Mouse (Mus musculus) liver, embryonic 11.5 days (tissue): Measurements from ENCODE around the gene Mfsd1. TPM values are rescaled to one million over a fixed set of nuclear protein-coding genes. Genes with fewer than 3 reads are reported as not detected.
A peak's percentile ranks its signal among the peaks of the same experiment; 100 is the strongest.

ENCODE experiments used
- ATAC-seq: fragments of 200-750 bp; cut with Nextera tagmentation; replicated peaks from 2 replicates; pipeline ENCODE4 v1.8.0; 2017; ENCODE audit warnings: moderate number of reproducible peaks, mild to moderate bottlenecking, moderate TSS enrichment, moderate library complexity; ENCODE audit not compliant: low FRiP score
- DNase-seq: peaks from one replicate; pipeline ENCODE4 v3.0.0-alpha.2; 2017; ENCODE audit warnings: low spot score
- H3K27ac ChIP-seq: fragments of 300-500 bp; sonication (generic); 2 replicates; pipeline ENCODE4 v1.5.1; 2014; ENCODE audit warnings: mild to moderate bottlenecking, low read depth, low read length, control low read depth
- H3K27me3 ChIP-seq: fragments of 300-500 bp; sonication (generic); replicated peaks from 2 replicates; pipeline ENCODE4 v1.6.1; 2014; ENCODE audit warnings: low read length, mixed read lengths; ENCODE audit not compliant: control insufficient read depth, insufficient read depth
- H3K36me3 ChIP-seq: fragments of 300-500 bp; sonication (generic); 2 replicates; pipeline ENCODE4 v1.6.1; 2014; ENCODE audit warnings: mild to moderate bottlenecking, low read length, moderate library complexity, mixed read lengths; ENCODE audit not compliant: control insufficient read depth, insufficient read depth
- H3K4me1 ChIP-seq: fragments of 300-500 bp; sonication (generic); replicated peaks from 2 replicates; pipeline ENCODE4 v1.6.1; 2014; ENCODE audit warnings: low read length, mixed read lengths; ENCODE audit not compliant: control insufficient read depth, insufficient read depth
- H3K4me2 ChIP-seq: fragments of 300-500 bp; sonication (generic); 2 replicates; pipeline ENCODE4 v1.6.1; 2014; ENCODE audit warnings: mild to moderate bottlenecking, control low read depth, moderate library complexity
- H3K4me3 ChIP-seq: fragments of 300-500 bp; sonication (generic); 2 replicates; pipeline ENCODE4 v1.5.1; 2014; ENCODE audit warnings: low read depth, low read length, control low read depth
- H3K9ac ChIP-seq: fragments of 300-500 bp; sonication (generic); 2 replicates; pipeline ENCODE4 v1.6.1; 2014; ENCODE audit warnings: low read depth, low read length, control low read depth
- H3K9me3 ChIP-seq: fragments of 300-500 bp; sonication (generic); 2 replicates; pipeline ENCODE4 v1.6.1; 2016; ENCODE audit warnings: low read length, inconsistent platforms, mixed read lengths; ENCODE audit not compliant: control insufficient read depth
- WGBS: fragments of 180-500 bp; shearing (Covaris S2); extraction: QIAGEN DNeasy Blood & Tissue Kit; methylation state at CpG from one replicate; pipeline ENCODE4 v1.1.7; 2014; 5-methylcytosine and 5-hydroxymethylcytosine counted together
- polyA plus RNA-seq: library from polyadenylated mRNA; unstranded; fragments of >200 nt; fragmentation: Nextera tagmentation; extraction: Ambion mirVana; gene quantifications from 2 replicates; pipeline ENCODE4 v1.2.1, GENCODE M21; 2014

Gene Mfsd1
- polyA plus RNA-seq, 1 experiment from 2014 or later = 44.4 TPM

DNA sequence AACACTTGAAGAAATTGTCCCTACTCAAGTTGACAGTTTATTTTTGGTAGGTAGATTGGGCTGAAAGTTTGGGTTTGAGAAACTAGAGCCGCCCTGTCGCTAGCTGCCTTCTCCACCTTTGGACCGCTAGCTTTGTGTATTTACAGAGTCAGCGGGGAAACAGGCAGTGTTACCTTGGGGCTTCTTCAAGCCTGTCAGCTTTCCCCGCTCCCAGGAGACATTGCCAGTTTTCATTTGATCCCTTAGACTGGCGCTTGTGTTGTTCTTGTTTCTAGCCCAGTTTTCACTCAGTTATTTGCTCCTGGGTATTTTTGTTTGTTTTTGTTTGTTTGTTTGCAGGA is 1.3 kb downstream of the Mfsd1 start:
- no peak overlapping the region for H3K9ac ChIP-seq

DNA sequence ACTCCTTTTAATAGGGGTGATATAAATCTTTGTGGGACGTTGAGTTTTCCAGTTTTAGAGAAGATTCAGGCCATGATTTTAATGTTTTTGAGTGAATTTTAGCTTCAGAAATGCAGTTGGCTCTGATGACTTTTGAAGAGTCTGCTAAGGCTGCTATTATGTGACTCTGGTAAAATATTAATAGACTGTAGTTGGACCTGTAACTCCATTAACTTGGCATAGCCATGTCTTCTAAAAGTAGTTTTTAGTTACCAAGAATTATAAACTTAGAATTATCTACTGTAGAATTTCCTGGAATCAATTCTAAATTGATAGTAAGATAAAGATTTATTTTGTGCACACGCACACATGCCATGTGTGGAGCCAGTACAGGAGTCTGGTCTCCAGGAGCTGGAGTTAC is 4.0 kb downstream of the Mfsd1 start:
- no peak overlapping the region for H3K4me2 ChIP-seq
- H3K9ac ChIP-seq = no peak overlapping the region
- H3K27me3 ChIP-seq = no peaks in the 10 kb centered on the region
- DNase-seq (no peak), ATAC-seq (no peak)
- peaks cover 15% of the 10 kb centered on the region; the same call in 1 of the 2 replicates for H3K36me3 ChIP-seq
- H3K27ac ChIP-seq = no peak overlapping the region
- WGBS = 89% methylated on average over 2 of the region's 2 CpGs
- H3K4me3 ChIP-seq = no peak overlapping the region
- H3K9me3 ChIP-seq = no peaks in the 10 kb centered on the region
- H3K4me1 ChIP-seq = peaks cover 9% of the 10 kb centered on the region; the same call in 1 of the 2 replicates

More for the DNA sequence above, 1.3 kb downstream of the Mfsd1 start:
- H3K9me3 ChIP-seq = no peaks in the 10 kb centered on the region
- 81% methylated on average over 6 of the region's 6 CpGs for WGBS
- DNase-seq = no peak
- no peaks in the 10 kb centered on the region for H3K27me3 ChIP-seq
- H3K4me3 ChIP-seq = peak overlapping the region; percentile 85
- no peak overlapping the region for H3K27ac ChIP-seq
- peaks cover 9% of the 10 kb centered on the region; the same call in 1 of the 2 replicates for H3K4me1 ChIP-seq
- 0 out of 2 replicates have a peak, but pooled peaks cover 4% of the 10 kb centered on the region for H3K36me3 ChIP-seq
- ATAC-seq = no peak
- H3K4me2 ChIP-seq = peak overlapping the region; percentile 90

DNA sequence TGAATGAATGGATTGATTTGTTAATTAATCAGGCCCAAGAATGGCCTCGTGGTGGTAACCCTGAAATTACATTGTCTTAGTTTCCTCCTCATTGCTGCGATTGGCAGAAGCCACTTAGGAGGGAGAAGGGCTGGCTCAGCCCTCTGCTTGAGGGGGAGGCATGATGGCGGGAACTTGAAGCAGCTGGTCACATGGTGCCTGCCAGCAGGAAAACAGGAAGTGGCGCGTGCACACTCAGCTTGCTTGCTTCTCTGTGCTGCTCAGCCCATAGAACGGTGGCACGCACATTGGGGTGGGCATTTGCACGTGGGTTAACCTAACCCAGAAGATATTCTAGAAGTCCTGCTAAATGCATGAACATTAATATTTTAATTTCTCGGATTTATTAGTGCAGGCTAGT is 4.9 kb downstream of the Mfsd1 start:
- Histone ChIP-seq H3K4me1 (peaks cover 9% of the 10 kb centered on the region; the same call in 1 of the 2 replicates), H3K9ac (no peak overlapping the region), H3K4me2 (no peak overlapping the region), H3K27me3 (no peaks in the 10 kb centered on the region), H3K27ac (no peak overlapping the region), H3K4me3 (no peak overlapping the region), H3K36me3 (peaks cover 17% of the 10 kb centered on the region; the same call in 1 of the 2 replicates), H3K9me3 (no peaks in the 10 kb centered on the region)
- ATAC-seq (no peak), DNase-seq (no peak)
- WGBS = 72% methylated on average over 9 of the region's 9 CpGs

DNA sequence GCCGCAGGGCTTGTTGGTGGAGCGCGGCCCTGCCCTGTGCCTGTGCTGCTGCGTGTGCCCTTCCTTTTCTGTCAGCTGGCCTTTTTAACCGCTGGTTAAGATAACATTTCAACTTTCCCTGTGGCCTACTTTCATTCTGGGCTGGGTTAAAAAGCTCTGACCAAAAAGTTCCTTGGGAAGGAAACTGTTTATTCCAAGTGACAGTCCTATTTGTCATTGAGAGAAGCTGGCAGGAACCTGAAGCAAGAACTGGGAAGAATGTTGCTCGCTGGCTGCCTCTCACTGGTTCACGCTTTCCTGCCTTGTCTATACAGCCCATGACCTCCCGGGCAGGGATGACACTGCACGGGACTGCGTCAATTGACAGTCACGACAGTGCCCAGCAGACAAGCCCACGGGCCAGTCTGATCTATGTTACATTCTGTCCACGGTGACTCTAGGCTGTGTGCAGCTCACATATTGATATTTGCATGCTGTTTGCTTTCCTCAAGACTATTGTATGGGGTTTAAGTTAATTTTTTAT is 19.1 kb downstream of the Mfsd1 start:
- H3K4me3 ChIP-seq = no peak overlapping the region
- 85% methylated on average over 13 of the region's 13 CpGs for WGBS
- DNase-seq = no peak
- no peaks in the 10 kb centered on the region for H3K4me1 ChIP-seq
- H3K36me3 ChIP-seq = peaks cover 14% of the 10 kb centered on the region
- H3K9ac ChIP-seq = no peak overlapping the region
- H3K27me3 ChIP-seq = no peaks in the 10 kb centered on the region
- no peak for ATAC-seq
- no peaks in the 10 kb centered on the region for H3K9me3 ChIP-seq
- H3K27ac ChIP-seq = no peak overlapping the region
- no peak overlapping the region for H3K4me2 ChIP-seq

DNA sequence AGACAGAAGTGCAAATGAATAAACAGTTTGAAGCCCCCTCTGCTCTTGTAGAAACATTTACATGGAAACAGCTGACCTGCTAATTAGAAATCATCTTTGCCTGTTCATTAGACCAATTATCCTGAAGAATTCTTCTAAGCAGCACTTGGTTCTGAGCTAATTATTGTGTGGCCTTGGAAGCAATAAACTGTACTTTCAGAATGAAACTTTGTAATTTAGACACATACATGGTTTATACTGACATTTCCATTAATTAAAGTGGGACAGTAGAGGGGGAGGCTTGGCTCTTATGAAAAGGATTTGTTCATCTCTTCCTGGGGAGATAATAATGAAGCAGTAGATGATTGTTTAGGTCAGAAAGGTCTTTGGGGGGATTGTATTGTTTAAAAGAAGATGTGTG is 35.7 kb downstream of the Mfsd1 start:
- DNase-seq = no peak
- H3K4me3 ChIP-seq = no peak overlapping the region
- H3K36me3 ChIP-seq = no peaks in the 10 kb centered on the region
- H3K9me3 ChIP-seq = no peaks in the 10 kb centered on the region
- H3K27me3 ChIP-seq = no peaks in the 10 kb centered on the region
- H3K4me1 ChIP-seq = no peaks in the 10 kb centered on the region
- no peak for ATAC-seq
- no peak overlapping the region for H3K4me2 ChIP-seq
- H3K9ac ChIP-seq = no peak overlapping the region
- no peak overlapping the region for H3K27ac ChIP-seq

DNA sequence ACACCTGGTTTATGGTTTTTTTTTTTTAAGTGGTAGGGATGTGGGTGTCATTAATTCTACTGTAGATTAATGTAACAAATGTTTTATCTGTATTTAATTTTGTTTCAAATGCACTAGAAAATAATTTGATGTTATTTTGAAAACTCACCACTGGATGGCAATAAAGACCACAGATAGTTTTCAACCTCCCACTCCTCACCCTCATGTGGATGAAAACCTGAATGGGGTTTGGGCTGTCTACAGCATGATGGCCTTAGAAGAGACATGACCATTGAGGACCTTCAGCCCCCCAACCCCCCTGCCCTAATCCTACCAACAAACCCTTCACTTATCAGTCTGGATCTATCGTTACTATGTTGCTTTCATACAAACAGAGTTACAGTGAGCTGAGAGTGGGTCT is 42.1 kb downstream of the Mfsd1 start:
- H3K36me3 ChIP-seq = no peaks in the 10 kb centered on the region
- WGBS = 79% methylated on average over 1 of the region's 1 CpGs
- no peak for DNase-seq
- H3K4me3 ChIP-seq = no peak overlapping the region
- no peak overlapping the region for H3K9ac ChIP-seq
- H3K4me1 ChIP-seq = no peaks in the 10 kb centered on the region
- no peaks in the 10 kb centered on the region for H3K9me3 ChIP-seq
- H3K4me2 ChIP-seq = no peak overlapping the region
- H3K27ac ChIP-seq = no peak overlapping the region
- H3K27me3 ChIP-seq = no peaks in the 10 kb centered on the region
- no peak for ATAC-seq

DNA sequence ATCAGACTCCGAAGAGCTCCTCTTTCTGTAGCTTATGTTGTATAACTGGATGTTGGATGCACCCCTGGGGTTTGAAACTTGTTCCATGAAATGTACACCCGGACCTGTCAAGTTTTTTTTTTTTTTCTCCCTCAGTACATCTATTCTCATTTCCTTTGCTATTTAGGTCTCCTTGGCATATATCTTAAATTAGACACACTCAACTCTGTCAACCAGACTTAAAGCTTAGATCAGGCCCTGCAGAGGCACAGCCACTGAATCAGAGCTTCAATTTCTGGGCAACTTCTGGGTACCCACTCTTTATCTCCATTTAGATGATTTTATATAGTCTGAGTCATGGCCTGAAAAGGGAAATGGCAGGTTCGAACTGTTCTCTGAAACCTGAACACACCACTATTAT is 60.6 kb downstream of the Mfsd1 start:
- Histone ChIP-seq H3K9ac (no peak overlapping the region), H3K9me3 (no peaks in the 10 kb centered on the region), H3K4me3 (no peak overlapping the region), H3K36me3 (no peaks in the 10 kb centered on the region), H3K27me3 (no peaks in the 10 kb centered on the region), H3K4me1 (no peaks in the 10 kb centered on the region), H3K4me2 (no peak overlapping the region), H3K27ac (no peak overlapping the region)
- WGBS = 76% methylated on average over 3 of the region's 3 CpGs
- no peak for DNase-seq
- ATAC-seq = no peak

DNA sequence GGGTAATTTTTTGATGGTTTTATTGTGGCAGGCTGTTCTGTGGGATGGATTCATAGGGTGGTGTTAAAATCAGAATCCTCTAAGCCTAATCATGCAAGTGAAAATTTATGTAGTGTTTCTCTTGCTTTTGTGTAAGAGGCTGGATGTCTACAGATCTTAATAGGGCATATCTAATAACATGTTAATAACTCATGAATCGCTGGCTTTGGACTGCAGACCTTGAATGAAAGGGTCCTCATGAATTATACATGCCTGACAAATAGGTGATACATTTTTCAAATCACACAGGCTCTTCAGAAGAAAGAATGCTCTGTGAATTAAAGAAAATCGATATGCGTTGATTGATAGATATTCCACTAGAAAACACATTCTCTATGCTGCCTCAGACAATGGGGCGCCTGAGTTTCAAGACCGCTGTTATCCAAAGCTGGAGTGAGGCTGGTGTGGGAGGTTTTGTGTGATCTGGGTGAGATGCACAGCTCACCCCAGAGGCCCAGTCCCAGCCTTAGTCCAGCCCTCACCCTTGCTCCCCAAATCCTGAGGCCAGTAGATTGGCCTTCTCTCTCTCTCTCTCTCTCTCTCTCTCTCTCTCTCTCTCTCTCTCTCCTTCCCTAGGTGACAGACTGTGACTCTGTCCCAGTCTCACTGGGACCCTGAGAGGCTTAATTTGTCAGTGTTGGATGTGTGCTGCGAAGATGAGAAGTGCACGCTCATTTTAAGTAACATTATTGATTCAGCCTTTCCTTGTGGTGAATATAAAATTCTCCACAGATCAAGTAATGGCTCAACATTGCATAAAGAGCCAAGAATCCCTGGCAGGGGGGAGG is 63.3 kb downstream of the Mfsd1 start:
- no peaks in the 10 kb centered on the region for H3K36me3 ChIP-seq
- no peak for ATAC-seq

More for the DNA sequence above, 63.3 kb downstream of the Mfsd1 start:
- H3K27me3 ChIP-seq = no peaks in the 10 kb centered on the region
- H3K4me3 ChIP-seq = no peak overlapping the region
- no peak for DNase-seq
- H3K27ac ChIP-seq = no peak overlapping the region
- no peaks in the 10 kb centered on the region for H3K9me3 ChIP-seq
- H3K4me1 ChIP-seq = no peaks in the 10 kb centered on the region
- no peak overlapping the region for H3K4me2 ChIP-seq
- H3K9ac ChIP-seq = no peak overlapping the region
- WGBS = 82% methylated on average over 7 of the region's 7 CpGs
